Comparison of ENCODE assay signal across 23 mouse cellular contexts in genomic region chrX:42110585-42110984, GRCm38 (mm10). TPM values are rescaled to one million over a fixed set of nuclear protein-coding genes. Genes with fewer than 3 reads are reported as not detected.
DNase-seq lines count a peak whose midpoint lies in the region; ATAC-seq and TF ChIP-seq lines count a peak whose summit lies in the region.
"Had no signal": no experiment of that assay in that cellular context is flagged by ENCODE, and none has a peak within 500 bp of the region (broad histone marks: within the 10 kb centered on the region; RNA-seq: fewer than 3 reads in every experiment).

No protein-coding gene starts in this region.

- intact Hi-C loops in left cerebral cortex, postnatal 14 days (cut with DNase I) = no loop called here

- no peaks in the 10 kb centered on the region for H3K4me1 ChIP-seq in intestine, embryonic 15.5 days (replicated peaks)
- H3K4me1 ChIP-seq in intestine, postnatal 0 days (replicated peaks; ENCODE audit: control insufficient read depth, insufficient read depth, low read length) = no peaks in the 10 kb centered on the region
- no peaks in the 10 kb centered on the region for H3K4me1 ChIP-seq in liver, embryonic 15.5 days (replicated peaks)
- H3K4me1 ChIP-seq in liver, embryonic 12.5 days = no peaks in the 10 kb centered on the region
- H3K4me1 ChIP-seq in intestine, embryonic 16.5 days (ENCODE audit: control insufficient read depth, insufficient read depth, low read length) = no peaks in the 10 kb centered on the region
- H3K4me1 ChIP-seq: forebrain, embryonic 10.5 days; forebrain, embryonic 13.5 days; heart, embryonic 10.5 days; heart, embryonic 13.5 days; hindbrain, embryonic 15.5 days had no signal

- no peak overlapping the region for H3K9ac ChIP-seq in intestine, embryonic 15.5 days
- H3K9ac ChIP-seq in intestine, postnatal 0 days (ENCODE audit: low read depth, low read length) = no peak overlapping the region
- no peak overlapping the region for H3K9ac ChIP-seq in liver, embryonic 15.5 days
- H3K9ac ChIP-seq in liver, embryonic 12.5 days = no peak overlapping the region
- H3K9ac ChIP-seq in intestine, embryonic 16.5 days (ENCODE audit: low read depth, low read length) = no peak overlapping the region
- H3K9ac ChIP-seq: forebrain, embryonic 13.5 days; heart, embryonic 13.5 days; hindbrain, embryonic 15.5 days had no signal

- no peak for TF ChIP-seq CTCF in intestine, postnatal 0 days (IDR thresholded peaks at IDR 0.05; ENCODE audit: low read depth)

- H3K27me3 ChIP-seq in intestine, embryonic 15.5 days (replicated peaks) = no peaks in the 10 kb centered on the region
- H3K27me3 ChIP-seq in intestine, postnatal 0 days (replicated peaks; ENCODE audit: control insufficient read depth, insufficient read depth, low read length) = no peaks in the 10 kb centered on the region
- H3K27me3 ChIP-seq in liver, embryonic 15.5 days = no peaks in the 10 kb centered on the region
- no peaks in the 10 kb centered on the region for H3K27me3 ChIP-seq in liver, embryonic 12.5 days (replicated peaks)
- no peaks in the 10 kb centered on the region for H3K27me3 ChIP-seq in intestine, embryonic 16.5 days (replicated peaks; ENCODE audit: control insufficient read depth, insufficient read depth, low read length)
- H3K27me3 ChIP-seq: forebrain, embryonic 13.5 days; heart, embryonic 13.5 days; hindbrain, embryonic 15.5 days had no signal

- H3K4me3 ChIP-seq in intestine, embryonic 15.5 days (replicated peaks) = no peak overlapping the region
- no peak overlapping the region for H3K4me3 ChIP-seq in intestine, postnatal 0 days (ENCODE audit: low read depth, low read length)
- H3K4me3 ChIP-seq in liver, embryonic 15.5 days (replicated peaks) = no peak overlapping the region
- H3K4me3 ChIP-seq in liver, embryonic 12.5 days = no peak overlapping the region
- no peak overlapping the region for H3K4me3 ChIP-seq in intestine, embryonic 16.5 days (ENCODE audit: low read length)
- H3K4me3 ChIP-seq: forebrain, embryonic 10.5 days; forebrain, embryonic 13.5 days; heart, adult 2 months; heart, embryonic 10.5 days; heart, embryonic 13.5 days; hindbrain, embryonic 15.5 days had no signal

- no peak overlapping the region for H3K27ac ChIP-seq in intestine, embryonic 15.5 days
- no peak overlapping the region for H3K27ac ChIP-seq in intestine, postnatal 0 days (ENCODE audit: low read depth, low read length)
- H3K27ac ChIP-seq in liver, embryonic 15.5 days (replicated peaks) = no peak overlapping the region
- no peak overlapping the region for H3K27ac ChIP-seq in liver, embryonic 12.5 days
- H3K27ac ChIP-seq in intestine, embryonic 16.5 days (ENCODE audit: low read length) = peak overlapping the region; percentile 41; the same call in 1 of the 2 replicates
- H3K27ac ChIP-seq: forebrain, embryonic 10.5 days; forebrain, embryonic 13.5 days; heart, adult 2 months; heart, embryonic 10.5 days; heart, embryonic 13.5 days; hindbrain, embryonic 15.5 days had no signal

- H3K36me3 ChIP-seq in intestine, embryonic 15.5 days = 0 out of 2 replicates have a peak, but pooled peaks cover 4% of the 10 kb centered on the region
- H3K36me3 ChIP-seq in intestine, postnatal 0 days (ENCODE audit: control insufficient read depth, insufficient read depth) = peaks cover 6% of the 10 kb centered on the region; the same call in 1 of the 2 replicates
- H3K36me3 ChIP-seq in liver, embryonic 15.5 days (replicated peaks) = peaks cover 11% of the 10 kb centered on the region
- H3K36me3 ChIP-seq in liver, embryonic 12.5 days = peaks cover 17% of the 10 kb centered on the region
- peaks cover 10% of the 10 kb centered on the region for H3K36me3 ChIP-seq in intestine, embryonic 16.5 days (ENCODE audit: control insufficient read depth, insufficient read depth, low read length)

- no peak for DNase-seq in left cerebral cortex, postnatal 14 days (ENCODE audit: low spot score in 2 of 2)
- DNase-seq: adrenal gland, postnatal 10 days; adrenal gland, postnatal 36 days; cerebellum, adult 18-20 months; cerebellum, adult 9-10 months; cerebellum, postnatal 14 days; gastrocnemius, postnatal 10 days; gastrocnemius, postnatal 36 days; heart, adult 2 months; heart, postnatal 14 days; heart, postnatal 4 days had no signal

- 55% methylated on average over 1 of the region's 1 CpGs for WGBS in intestine, embryonic 15.5 days
- 53% methylated on average over 1 of the region's 1 CpGs for WGBS in intestine, postnatal 0 days
- 46% methylated on average over 1 of the region's 1 CpGs for WGBS in liver, embryonic 15.5 days (ENCODE audit: insufficient replicate concordance)
- 58% methylated on average over 1 of the region's 1 CpGs for WGBS in liver, embryonic 12.5 days (ENCODE audit: insufficient replicate concordance)
- 75% methylated on average over 1 of the region's 1 CpGs for WGBS in intestine, embryonic 16.5 days

- no peak overlapping the region for H3K4me2 ChIP-seq in intestine, embryonic 15.5 days (replicated peaks)
- no peak overlapping the region for H3K4me2 ChIP-seq in intestine, postnatal 0 days (replicated peaks; ENCODE audit: low read depth)
- no peak overlapping the region for H3K4me2 ChIP-seq in liver, embryonic 15.5 days
- no peak overlapping the region for H3K4me2 ChIP-seq in liver, embryonic 12.5 days
- no peak overlapping the region for H3K4me2 ChIP-seq in intestine, embryonic 16.5 days (ENCODE audit: low read depth, low read length)
- H3K4me2 ChIP-seq: forebrain, embryonic 13.5 days; heart, embryonic 13.5 days; hindbrain, embryonic 15.5 days had no signal

- H3K9me3 ChIP-seq in intestine, embryonic 15.5 days = no peaks in the 10 kb centered on the region
- H3K9me3 ChIP-seq in intestine, postnatal 0 days (ENCODE audit: control insufficient read depth) = no peaks in the 10 kb centered on the region
- no peaks in the 10 kb centered on the region for H3K9me3 ChIP-seq in liver, embryonic 15.5 days (replicated peaks)
- H3K9me3 ChIP-seq in liver, embryonic 12.5 days (replicated peaks) = peaks cover 3% of the 10 kb centered on the region; the same call in 1 of the 2 replicates
- no peaks in the 10 kb centered on the region for H3K9me3 ChIP-seq in intestine, embryonic 16.5 days (ENCODE audit: control insufficient read depth, low read length)
- H3K9me3 ChIP-seq: forebrain, embryonic 13.5 days; heart, embryonic 10.5 days; heart, embryonic 13.5 days; hindbrain, embryonic 15.5 days had no signal

- ATAC-seq in intestine, embryonic 15.5 days = peak; percentile 31
- no peak for ATAC-seq in intestine, postnatal 0 days
- ATAC-seq in liver, embryonic 15.5 days (ENCODE audit: insufficient read depth) = 0 out of 2 replicates have a peak, but pooled peaks have one; percentile 18
- ATAC-seq in liver, embryonic 12.5 days = no peak
- peak; percentile 55 for ATAC-seq in intestine, embryonic 16.5 days
- ATAC-seq: activated CD4-positive, CD25-positive, alpha-beta regulatory T cell, adult 4 months; forebrain, embryonic 13.5 days; forebrain, embryonic 16.5 days had no signal

RNA-seq across cellular contexts. Expression of gene Stag2, which starts 38.5 kb away (rescaled TPM):
- 29.7 and 34.8 TPM in 2 replicates for polyA plus RNA-seq in intestine, embryonic 15.5 days (2015; fragmentation: Nextera tagmentation; extraction: Ambion mirVana)
- polyA plus RNA-seq in intestine, postnatal 0 days (2015; fragmentation: Nextera tagmentation; extraction: Ambion mirVana) = 14.6 and 15.1 TPM in 2 replicates
- 23.2 and 25.7 TPM in 2 replicates for polyA plus RNA-seq in liver, embryonic 15.5 days (2015; fragmentation: Nextera tagmentation; extraction: Ambion mirVana)
- 45.1 and 47.0 TPM in 2 replicates for polyA plus RNA-seq in liver, embryonic 12.5 days (2016; fragmentation: Nextera tagmentation; extraction: Ambion mirVana)
- polyA plus RNA-seq in intestine, embryonic 16.5 days (2015; fragmentation: Nextera tagmentation; extraction: Ambion mirVana) = 23.0 and 25.7 TPM in 2 replicates
- total RNA-seq in left cerebral cortex, postnatal 14 days (2021) = 10 to 100 TPM; 47.7 to 52.3 TPM

RNA-seq across cellular contexts. Expression of gene Xiap, which starts 51.1 kb away (rescaled TPM):
- 12.1 and 13.3 TPM in 2 replicates for polyA plus RNA-seq in intestine, embryonic 15.5 days (2015; fragmentation: Nextera tagmentation; extraction: Ambion mirVana)
- 14.2 and 15.0 TPM in 2 replicates for polyA plus RNA-seq in intestine, postnatal 0 days (2015; fragmentation: Nextera tagmentation; extraction: Ambion mirVana)
- 5.1 and 5.6 TPM in 2 replicates for polyA plus RNA-seq in liver, embryonic 15.5 days (2015; fragmentation: Nextera tagmentation; extraction: Ambion mirVana)
- 6.6 and 7.9 TPM in 2 replicates for polyA plus RNA-seq in liver, embryonic 12.5 days (2016; fragmentation: Nextera tagmentation; extraction: Ambion mirVana)
- 10.5 and 10.8 TPM in 2 replicates for polyA plus RNA-seq in intestine, embryonic 16.5 days (2015; fragmentation: Nextera tagmentation; extraction: Ambion mirVana)
- 10 to 100 TPM; 47.9 to 50.3 TPM for total RNA-seq in left cerebral cortex, postnatal 14 days (2021)

Comparison
In these comparisons a context has a peak if more than half of its experiments do, and no peak if none do; other contexts are left out.
1. ATAC-seq: peak in intestine, embryonic 15.5 days (single experiment), liver, embryonic 15.5 days (single experiment) and intestine, embryonic 16.5 days (single experiment); none in intestine, postnatal 0 days (single experiment) and liver, embryonic 12.5 days (single experiment).